Mouse (Mus musculus) spleen, adult 2 months (tissue): ENCODE results near the gene Olfr784. TPM values are rescaled to one million over a fixed set of nuclear protein-coding genes. Genes with fewer than 3 reads are reported as not detected.
"Not testable (repeated sequence)": the region's sequence is repeated elsewhere in the genome, so short reads cannot be mapped to it uniquely, and the experiment has no call there.

ENCODE experiments used
- DNase-seq, 2 experiments: peaks; one replicate each; pipeline versions ENCODE4 v3.0.0 to v3.0.0-alpha.2; 2012 to 2021; ENCODE audit warnings: low spot score in 2 of 2, low read depth in 1 of 2
- H3K27ac ChIP-seq: fragments of 200-500 bp; 2 replicates; pipeline ENCODE4 v1.5.1; 2012; ENCODE audit warnings: low read length, inconsistent platforms; ENCODE audit not compliant: insufficient read depth
- H3K27me3 ChIP-seq: fragments of 200-500 bp; 2 replicates; pipeline ENCODE4 v1.6.1; 2012; ENCODE audit warnings: mild to moderate bottlenecking, moderate library complexity, low read length, inconsistent platforms; ENCODE audit not compliant: control insufficient read depth, insufficient read depth
- H3K36me3 ChIP-seq: fragments of 200-500 bp; 2 replicates; pipeline ENCODE4 v1.6.1; 2012; ENCODE audit warnings: mild to moderate bottlenecking, low read length, inconsistent platforms; ENCODE audit not compliant: control insufficient read depth, insufficient read depth
- H3K4me1 ChIP-seq: fragments of 200-500 bp; 2 replicates; pipeline ENCODE4 v1.6.1; 2011; ENCODE audit warnings: inconsistent platforms; ENCODE audit not compliant: control insufficient read depth, insufficient read depth, insufficient read length
- H3K4me3 ChIP-seq: fragments of 200-500 bp; 2 replicates; pipeline ENCODE4 v1.5.1; 2011; ENCODE audit warnings: mild to moderate bottlenecking, inconsistent platforms; ENCODE audit not compliant: insufficient read depth, insufficient read length; ENCODE audit errors: extremely low read depth
- CTCF ChIP-seq: fragments of 200-500 bp; IDR thresholded peaks from 2 replicates; pipeline ENCODE4 v1.5.1; 2011; ENCODE audit warnings: mild to moderate bottlenecking, inconsistent platforms; ENCODE audit not compliant: insufficient read depth, insufficient read length, insufficient replicate concordance; ENCODE audit errors: extremely low read depth
- POLR2A ChIP-seq: fragments of 200-500 bp; IDR thresholded peaks from 2 replicates; pipeline ENCODE4 v1.6.1; 2011; ENCODE audit warnings: low read depth, low read length, inconsistent platforms
- WGBS: fragments of 180-500 bp; shearing (Covaris S2); methylation state at CpG from one replicate; pipeline ENCODE4 v1.1.7; 2018; 5-methylcytosine and 5-hydroxymethylcytosine counted together
- polyA plus RNA-seq: library from polyadenylated mRNA; depleted of rRNA; stranded (reverse); fragments of >200 nt; gene quantifications from 2 replicates; pipeline ENCODE4 v1.2.3, GENCODE M21; 2012; rRNA removed

The Olfr784 gene
- not detected in 2 replicates for polyA plus RNA-seq

DNA sequence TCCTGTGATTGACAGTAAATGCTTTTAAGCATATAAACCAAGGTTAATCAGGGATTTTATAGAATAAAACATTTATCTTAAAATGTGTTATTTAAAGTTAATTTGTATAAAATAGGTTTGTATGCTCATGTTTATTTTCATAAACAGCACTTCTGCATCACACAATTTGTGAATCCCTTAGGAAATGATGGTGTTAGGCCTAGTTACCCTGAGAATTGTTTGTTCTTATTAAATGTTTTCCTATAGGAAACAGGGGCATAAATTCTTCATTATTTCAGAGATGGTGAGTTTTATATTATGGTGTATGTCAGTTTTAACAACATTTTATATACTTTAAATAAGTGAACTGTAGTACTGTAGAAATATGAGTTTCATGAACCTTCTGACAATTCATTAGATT is at the start of gene Olfr784:
Gene Olfr784, plus strand, starts transcription at position 301 of the 400 bp plus-strand sequence.
- Histone ChIP-seq H3K27ac (no peak within 1 kb of the TSS), H3K36me3 (no peaks in the 10 kb centered on the region), H3K4me1 (no peaks in the 10 kb centered on the region), H3K4me3 (no peak within 1 kb of the TSS), H3K27me3 (no peaks in the 10 kb centered on the region)
- no peak for TF ChIP-seq POLR2A
- no peak for TF ChIP-seq CTCF
- DNase-seq, result no peak

DNA sequence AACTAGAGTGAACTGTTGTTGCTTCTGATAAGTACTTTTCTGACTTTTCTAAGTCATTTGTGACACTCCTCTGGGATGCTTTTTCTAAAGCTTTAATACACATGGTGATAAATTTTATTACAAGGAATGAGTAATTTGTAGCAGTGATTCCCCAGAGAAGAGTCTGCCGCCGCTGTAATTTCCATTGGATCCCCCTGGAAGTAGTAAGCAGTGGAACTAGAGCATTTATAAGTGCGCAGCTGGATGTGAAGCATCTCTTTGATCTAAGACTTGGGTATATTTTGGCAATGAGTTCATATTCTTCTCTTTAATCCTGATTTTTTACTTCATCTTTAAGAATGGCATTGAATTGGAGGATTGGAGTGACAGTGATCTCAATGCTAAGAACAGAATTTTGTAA is 35.3 kb upstream of the Olfr784 start, which contains the start of gene Olfr782:
Gene Olfr782, plus strand, starts transcription at position 301 of the 400 bp plus-strand sequence.
- Histone ChIP-seq H3K36me3 (no peaks in the 10 kb centered on the region), H3K27me3 (no peaks in the 10 kb centered on the region), H3K4me3 (no peak within 1 kb of the TSS), H3K27ac (no peak within 1 kb of the TSS), H3K4me1 (no peaks in the 10 kb centered on the region)
- 87% methylated on average over 3 of the region's 3 CpGs for WGBS
- TF ChIP-seq CTCF (no peak), POLR2A (no peak)
- no peak for DNase-seq

DNA sequence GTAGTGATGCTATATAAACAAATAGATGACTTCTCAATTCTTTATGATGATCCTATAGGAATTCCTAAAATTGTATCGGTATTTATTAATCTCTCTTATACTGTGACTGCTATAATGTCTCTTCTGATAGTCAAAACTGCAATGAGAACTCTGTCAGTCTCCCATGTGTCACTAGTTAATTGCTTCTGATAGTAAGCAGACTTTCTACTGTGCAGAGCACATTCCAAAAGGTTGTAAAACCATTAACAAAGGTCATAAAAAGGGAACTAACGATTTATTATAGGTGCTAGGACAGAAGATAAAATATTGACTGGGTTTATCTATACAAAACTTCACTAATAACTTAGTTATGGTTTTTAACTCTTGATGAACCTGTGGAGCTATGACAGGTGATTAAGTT is 31.4 kb upstream of the Olfr784 start:
- H3K4me3 ChIP-seq, DNase-seq, H3K27me3 ChIP-seq, H3K27ac ChIP-seq, H3K4me1 ChIP-seq, H3K36me3 ChIP-seq: not testable (repeated sequence)
- 62% methylated on average over 2 of the region's 2 CpGs for WGBS

DNA sequence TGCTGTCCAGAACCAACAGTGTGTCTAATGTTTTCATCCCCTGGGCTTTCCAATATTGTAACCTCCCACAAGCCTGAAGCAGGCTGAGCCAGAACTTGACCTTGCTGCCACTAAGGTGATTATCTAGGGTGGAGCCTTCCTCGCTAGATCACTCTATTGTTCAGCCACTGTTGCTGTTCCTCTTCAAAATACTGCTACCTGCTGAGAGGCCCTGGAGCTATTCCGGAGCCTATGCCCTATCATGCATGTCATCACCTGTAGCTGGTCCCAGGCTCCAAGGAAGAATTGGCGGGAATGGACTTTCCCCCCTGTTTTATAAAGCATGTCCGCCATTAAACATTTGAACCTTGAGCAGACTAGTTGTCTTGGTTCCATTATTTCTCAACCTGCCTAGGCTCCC is 27.4 kb upstream of the Olfr784 start:
- H3K4me3 ChIP-seq, H3K36me3 ChIP-seq, H3K27ac ChIP-seq, H3K4me1 ChIP-seq, DNase-seq, H3K27me3 ChIP-seq: not testable (repeated sequence)
- WGBS, result 90% methylated on average over 4 of the region's 4 CpGs

DNA sequence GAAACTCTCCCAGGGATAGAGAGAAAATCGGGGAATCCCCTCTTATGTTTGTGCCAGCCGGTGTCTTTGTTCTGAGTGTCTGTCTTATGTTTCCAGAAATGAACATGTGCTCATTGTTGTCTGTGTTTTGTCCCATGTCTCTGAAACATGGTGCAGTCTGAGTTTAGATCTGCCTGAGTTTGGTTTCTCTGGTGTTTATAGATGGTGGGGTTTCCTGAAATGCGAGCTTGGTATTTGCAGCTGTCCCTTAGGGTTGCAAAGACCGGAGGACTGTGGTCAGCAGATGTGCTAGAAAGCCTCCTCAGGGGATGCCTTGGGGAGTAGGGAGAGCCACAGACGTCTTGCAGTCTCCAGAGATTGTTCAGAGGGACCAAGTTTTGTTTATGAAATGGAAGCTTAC is 26.6 kb upstream of the Olfr784 start:
- H3K27me3 ChIP-seq, result no peaks in the 10 kb centered on the region
- WGBS, result 74% methylated on average over 5 of the region's 5 CpGs
- H3K4me1 ChIP-seq, result no peaks in the 10 kb centered on the region
- no peaks in the 10 kb centered on the region for H3K36me3 ChIP-seq
- TF ChIP-seq POLR2A, result no peak
- no peak for TF ChIP-seq CTCF
- no peak overlapping the region for H3K4me3 ChIP-seq
- no peak for DNase-seq
- H3K27ac ChIP-seq, result no peak overlapping the region

DNA sequence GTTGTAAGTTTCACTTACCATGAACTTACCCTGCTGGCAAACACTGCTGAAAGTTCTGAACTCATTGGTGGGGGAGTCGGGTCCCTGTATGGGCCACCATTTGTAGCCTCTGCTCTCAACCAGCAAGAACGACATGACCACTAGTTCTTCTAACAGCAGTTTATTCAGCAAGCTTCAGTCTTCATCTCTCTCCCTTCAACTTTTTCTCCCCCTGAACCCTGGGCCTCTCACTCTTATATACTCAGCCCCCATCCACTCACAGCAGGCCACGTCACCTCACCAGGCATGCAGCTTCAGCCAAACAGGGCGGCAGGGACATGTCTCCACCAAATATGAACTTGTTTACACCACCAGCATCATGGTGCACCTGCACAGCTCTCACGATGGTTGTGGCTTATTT is 9.8 kb upstream of the Olfr784 start:
- not testable (repeated sequence) for DNase-seq, H3K27me3 ChIP-seq, H3K36me3 ChIP-seq, H3K4me1 ChIP-seq, H3K4me3 ChIP-seq, H3K27ac ChIP-seq
- 90% methylated on average over 5 of the region's 5 CpGs for WGBS

DNA sequence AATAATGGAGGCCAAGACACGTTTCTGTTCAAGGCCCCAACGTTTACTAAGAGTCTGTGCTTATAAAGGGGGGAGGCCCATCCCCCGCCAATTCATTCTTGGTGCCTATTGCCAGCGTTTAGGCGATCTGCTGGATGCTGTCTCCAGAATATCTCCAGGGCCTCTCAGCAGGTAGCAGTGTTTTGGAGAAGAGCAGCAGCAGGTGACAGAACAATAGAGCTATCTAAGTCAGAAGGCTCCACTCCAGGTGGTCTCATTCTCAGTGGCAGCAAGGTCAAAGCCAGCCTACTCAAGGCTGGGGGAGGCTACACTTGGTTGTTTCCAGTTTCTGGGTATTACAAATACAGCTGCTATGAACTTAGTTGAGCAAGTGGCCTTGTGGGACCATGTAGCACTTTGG is 17.0 kb downstream of the Olfr784 start:
- no peak for TF ChIP-seq POLR2A
- TF ChIP-seq CTCF, result no peak
- no peak overlapping the region for H3K4me3 ChIP-seq
- H3K27ac ChIP-seq, result no peak overlapping the region
- no peaks in the 10 kb centered on the region for H3K27me3 ChIP-seq
- WGBS, result 62% methylated on average over 5 of the region's 5 CpGs
- H3K4me1 ChIP-seq, result no peaks in the 10 kb centered on the region
- no peaks in the 10 kb centered on the region for H3K36me3 ChIP-seq
- DNase-seq, result no peak

DNA sequence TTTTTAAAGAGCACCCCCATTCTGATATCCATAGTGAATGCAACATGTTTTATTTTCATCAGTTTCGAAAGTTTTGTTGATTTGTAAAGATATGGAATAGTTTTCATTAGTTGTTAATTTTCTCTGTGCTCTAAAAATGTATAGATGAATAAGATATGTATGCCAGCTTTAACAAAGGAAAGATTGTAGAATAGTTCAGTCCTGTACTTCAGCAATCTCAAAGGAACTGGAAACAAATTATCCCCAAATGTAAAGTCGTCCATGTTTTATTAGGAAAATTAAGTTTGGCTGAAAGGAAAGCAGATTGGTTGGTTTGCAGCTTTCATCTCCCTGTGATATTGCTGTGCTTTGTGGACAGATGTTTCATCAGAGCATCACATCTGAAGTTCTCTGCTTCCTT is 21.2 kb downstream of the Olfr784 start, which contains the start of gene Olfr785:
Gene Olfr785, plus strand, starts transcription at position 301 of the 400 bp plus-strand sequence.
- TF ChIP-seq POLR2A (no peak), CTCF (no peak)
- Histone ChIP-seq H3K4me3 (no peak within 1 kb of the TSS; the same call in 1 of the 2 replicates), H3K27me3 (no peaks in the 10 kb centered on the region), H3K36me3 (no peaks in the 10 kb centered on the region), H3K27ac (no peak within 1 kb of the TSS), H3K4me1 (no peaks in the 10 kb centered on the region)
- DNase-seq, result no peak
- 66% methylated on average over 2 of the region's 2 CpGs for WGBS
